25 mouse cellular contexts compared by ENCODE assay signal in genomic region chr10:21803184-21803583, GRCm38 (mm10).
"Had no signal": no experiment of that assay in that cellular context is flagged by ENCODE, and none has a peak within 500 bp of the region (broad histone marks: within the 10 kb centered on the region; RNA-seq: fewer than 3 reads in every experiment).

No protein-coding gene starts in this region.

- ATAC-seq: intestine, embryonic 16.5 days had no signal

- H3K27me3 ChIP-seq: heart, embryonic 13.5 days; heart, embryonic 15.5 days; kidney, embryonic 15.5 days; limb, embryonic 12.5 days; liver, embryonic 13.5 days had no signal

- DNase-seq: gastrocnemius, postnatal 14 days; gastrocnemius, postnatal 36 days; heart, adult 11 months; heart, adult 2 months; heart, postnatal 14 days; heart, postnatal 36 days; kidney, adult 11 months; kidney, adult 2 months; kidney, adult 9 months; kidney, postnatal 14 days; kidney, postnatal 36 days; layer of hippocampus, adult 9-11 months; liver; liver, embryonic 13.5 days had no signal

- H3K9me3 ChIP-seq: heart, embryonic 15.5 days; kidney, embryonic 15.5 days; limb, embryonic 10.5 days; limb, embryonic 12.5 days; liver, embryonic 13.5 days had no signal

- H3K9ac ChIP-seq: heart, embryonic 13.5 days; heart, embryonic 15.5 days; hindbrain, embryonic 14.5 days; kidney, embryonic 15.5 days; limb, embryonic 12.5 days; liver, embryonic 13.5 days had no signal

- H3K27ac ChIP-seq: heart, adult 2 months; heart, embryonic 13.5 days; heart, embryonic 15.5 days; hindbrain, embryonic 14.5 days; kidney, embryonic 15.5 days; kidney, postnatal 0 days; left cerebral cortex, adult 2 months; limb, embryonic 10.5 days; limb, embryonic 12.5 days; liver, embryonic 13.5 days had no signal

- H3K36me3 ChIP-seq: heart, embryonic 13.5 days; heart, embryonic 15.5 days; kidney, embryonic 15.5 days; limb, embryonic 10.5 days; limb, embryonic 12.5 days; liver, embryonic 13.5 days had no signal

- H3K4me2 ChIP-seq: heart, embryonic 11.5 days; heart, embryonic 13.5 days; heart, embryonic 15.5 days; hindbrain, embryonic 14.5 days; kidney, embryonic 15.5 days; limb, embryonic 12.5 days; liver, embryonic 11.5 days; liver, embryonic 13.5 days had no signal

- H3K4me1 ChIP-seq: heart, embryonic 13.5 days; heart, embryonic 15.5 days; limb, embryonic 10.5 days; liver, embryonic 13.5 days had no signal

- H3K4me3 ChIP-seq: heart, adult 2 months; heart, embryonic 13.5 days; heart, embryonic 15.5 days; kidney, embryonic 15.5 days; left cerebral cortex, adult 2 months; limb, embryonic 10.5 days; limb, embryonic 12.5 days; liver, embryonic 13.5 days had no signal
